Mouse (Mus musculus) spleen, adult 2 months (tissue): ENCODE data around the gene Stat2.

Experiments
- CTCF ChIP-seq: fragments of 200-500 bp; IDR thresholded peaks from 2 replicates; pipeline ENCODE4 v1.5.1; 2011; ENCODE audit warnings: mild to moderate bottlenecking, inconsistent platforms; ENCODE audit not compliant: insufficient read depth, insufficient read length, insufficient replicate concordance; ENCODE audit errors: extremely low read depth
- POLR2A ChIP-seq: fragments of 200-500 bp; IDR thresholded peaks from 2 replicates; pipeline ENCODE4 v1.6.1; 2011; ENCODE audit warnings: low read depth, low read length, inconsistent platforms

GRCm38 (mm10) chr10:128281682-128282081 lies 11.3 kb downstream of the Stat2 start:
- TF ChIP-seq CTCF (no peak), POLR2A (no peak)
